Mouse (Mus musculus): Measurements from ENCODE around the gene Rnf216. TPM values are rescaled to one million over a fixed set of nuclear protein-coding genes. Genes with fewer than 3 reads are reported as not detected.

Gene Rnf216
- polyA plus RNA-seq, 1 experiment from 2014 or later, result 40.6 TPM

DNA sequence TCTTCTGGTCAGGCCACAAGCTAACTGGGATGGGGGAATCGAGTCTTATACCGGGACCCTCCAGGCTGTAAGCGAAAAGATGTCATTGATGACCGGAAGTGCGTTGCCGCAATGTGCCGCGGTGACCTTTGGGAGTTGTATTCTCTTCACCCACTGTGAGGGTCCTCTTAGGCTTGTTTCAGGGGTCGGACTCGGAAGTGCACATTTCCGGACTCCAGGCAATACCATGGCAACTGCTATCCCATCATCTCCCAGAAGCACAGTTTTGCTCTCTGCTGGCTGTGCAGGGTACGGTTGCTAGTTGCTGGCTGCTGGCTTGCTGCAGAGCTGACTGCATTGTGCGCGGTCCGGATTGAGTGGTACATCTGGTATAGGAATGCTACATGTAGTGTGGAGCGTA, 16.3 kb upstream of the Rnf216 start:
- Histone ChIP-seq H3K4me1 (no peaks in the 10 kb centered on the region), H3K27ac (no peak overlapping the region), H3K27me3 (ENCODE audit: insufficient read depth, poor library complexity, severe bottlenecking) (no peaks in the 10 kb centered on the region), H3K9me3 (peaks cover 4% of the 10 kb centered on the region; the same call in 1 of the 2 replicates), H3K36me3 (no peaks in the 10 kb centered on the region), H3K4me3 (no peak overlapping the region)
- WGBS, result 88% methylated on average over 16 of the region's 16 CpGs
- no peak for DNase-seq (ENCODE audit: low spot score)

DNA sequence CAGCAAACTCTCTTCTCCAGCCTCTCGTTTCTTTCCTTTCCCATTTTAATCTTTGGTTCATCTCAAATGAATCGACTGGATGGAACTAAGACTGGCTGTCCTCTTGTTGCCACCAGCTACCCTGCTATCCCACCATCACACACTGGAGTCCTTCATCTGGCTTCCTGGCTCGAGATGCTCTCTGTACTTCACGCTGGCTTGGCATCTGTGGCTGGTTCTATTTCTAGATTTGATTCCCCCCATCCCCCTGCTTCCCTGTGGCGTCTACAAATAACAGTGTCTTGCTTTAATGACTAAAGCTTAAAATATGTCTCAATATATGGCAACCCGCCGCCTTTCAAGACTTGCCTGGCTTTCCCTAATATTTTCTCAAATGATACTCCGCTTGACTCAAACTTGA, 15.0 kb upstream of the Rnf216 start:
- 76% methylated on average over 8 of the region's 8 CpGs for WGBS
- Histone ChIP-seq H3K27ac (no peak overlapping the region), H3K36me3 (no peaks in the 10 kb centered on the region), H3K9me3 (peaks cover 4% of the 10 kb centered on the region; the same call in 1 of the 2 replicates), H3K27me3 (ENCODE audit: insufficient read depth, poor library complexity, severe bottlenecking) (no peaks in the 10 kb centered on the region), H3K4me3 (no peak overlapping the region), H3K4me1 (no peaks in the 10 kb centered on the region)
- no peak for DNase-seq (ENCODE audit: low spot score)

DNA sequence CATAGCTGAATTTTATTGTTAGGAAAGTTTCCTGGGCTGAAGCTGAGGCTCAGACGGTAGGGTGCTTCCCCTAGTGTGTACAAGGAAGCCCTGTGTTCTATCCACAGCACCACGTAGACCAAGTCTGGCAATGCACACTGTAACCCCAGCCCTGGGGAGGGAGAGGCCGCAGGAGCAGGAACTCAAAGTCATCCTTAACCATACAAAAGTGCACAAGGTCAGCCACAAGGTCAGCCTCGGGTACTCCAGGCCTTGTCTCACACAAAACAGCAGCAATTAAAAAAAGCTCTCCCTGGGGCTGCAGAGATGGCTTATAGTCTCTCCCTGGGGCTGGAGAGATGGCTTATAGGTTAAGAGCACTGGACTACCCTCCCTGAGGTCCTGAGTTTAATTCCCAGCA, 14.1 kb upstream of the Rnf216 start:
- H3K9me3 ChIP-seq, result peaks cover 4% of the 10 kb centered on the region; the same call in 1 of the 2 replicates
- no peaks in the 10 kb centered on the region for H3K27me3 ChIP-seq (ENCODE audit: insufficient read depth, poor library complexity, severe bottlenecking)
- no peaks in the 10 kb centered on the region for H3K36me3 ChIP-seq
- no peak for DNase-seq (ENCODE audit: low spot score)
- 66% methylated on average over 4 of the region's 4 CpGs for WGBS
- no peak overlapping the region for H3K4me3 ChIP-seq
- no peaks in the 10 kb centered on the region for H3K4me1 ChIP-seq
- no peak overlapping the region for H3K27ac ChIP-seq

DNA sequence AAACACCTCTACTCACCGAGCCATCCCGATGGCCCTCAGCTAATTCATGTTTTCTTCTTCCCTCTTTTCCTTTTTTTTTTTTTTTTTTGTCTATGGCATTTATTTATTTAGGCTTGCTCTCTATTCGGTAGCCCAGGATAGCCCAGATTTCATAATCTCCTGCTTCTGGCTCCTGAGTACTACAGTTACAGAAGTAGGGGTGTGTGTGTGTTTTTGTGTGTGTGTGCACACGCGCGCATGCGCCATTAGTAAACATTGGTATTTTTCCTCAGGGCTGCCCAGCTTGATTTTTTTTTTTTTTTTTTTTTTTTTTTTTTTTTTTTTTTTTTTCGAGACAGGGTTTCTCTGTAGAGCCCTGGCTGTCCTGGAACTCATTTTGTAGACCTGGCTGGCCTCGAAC, 13.3 kb upstream of the Rnf216 start:
- no peak for DNase-seq (ENCODE audit: low spot score)

DNA sequence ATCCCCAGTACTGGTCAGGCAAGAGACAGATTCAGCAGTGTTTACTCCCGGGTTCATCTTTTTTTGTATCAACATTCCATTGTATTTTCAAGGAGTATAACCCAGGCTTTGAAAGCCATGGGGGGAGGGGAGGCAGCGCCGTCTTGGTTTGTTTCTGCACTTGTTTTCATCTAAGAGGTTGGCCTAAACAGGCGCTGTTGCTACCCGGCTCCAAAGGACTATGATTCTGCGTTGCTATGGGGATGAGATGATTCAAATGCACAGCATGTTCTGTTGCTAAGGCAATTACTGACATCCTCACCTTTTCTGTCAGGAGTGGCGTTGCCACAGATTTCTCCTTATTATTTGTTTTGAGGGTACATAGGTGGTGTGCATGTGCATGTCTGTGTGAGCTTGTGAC, 12.8 kb upstream of the Rnf216 start:
- no peak for DNase-seq (ENCODE audit: low spot score)
- WGBS, result 72% methylated on average over 7 of the region's 7 CpGs

More for the DNA sequence above, 13.3 kb upstream of the Rnf216 start:
- peaks cover 4% of the 10 kb centered on the region; the same call in 1 of the 2 replicates for H3K9me3 ChIP-seq
- H3K27ac ChIP-seq, result no peak overlapping the region
- no peaks in the 10 kb centered on the region for H3K4me1 ChIP-seq
- 92% methylated on average over 9 of the region's 9 CpGs for WGBS
- H3K4me3 ChIP-seq, result no peak overlapping the region
- no peaks in the 10 kb centered on the region for H3K27me3 ChIP-seq (ENCODE audit: insufficient read depth, poor library complexity, severe bottlenecking)
- H3K36me3 ChIP-seq, result no peaks in the 10 kb centered on the region

DNA sequence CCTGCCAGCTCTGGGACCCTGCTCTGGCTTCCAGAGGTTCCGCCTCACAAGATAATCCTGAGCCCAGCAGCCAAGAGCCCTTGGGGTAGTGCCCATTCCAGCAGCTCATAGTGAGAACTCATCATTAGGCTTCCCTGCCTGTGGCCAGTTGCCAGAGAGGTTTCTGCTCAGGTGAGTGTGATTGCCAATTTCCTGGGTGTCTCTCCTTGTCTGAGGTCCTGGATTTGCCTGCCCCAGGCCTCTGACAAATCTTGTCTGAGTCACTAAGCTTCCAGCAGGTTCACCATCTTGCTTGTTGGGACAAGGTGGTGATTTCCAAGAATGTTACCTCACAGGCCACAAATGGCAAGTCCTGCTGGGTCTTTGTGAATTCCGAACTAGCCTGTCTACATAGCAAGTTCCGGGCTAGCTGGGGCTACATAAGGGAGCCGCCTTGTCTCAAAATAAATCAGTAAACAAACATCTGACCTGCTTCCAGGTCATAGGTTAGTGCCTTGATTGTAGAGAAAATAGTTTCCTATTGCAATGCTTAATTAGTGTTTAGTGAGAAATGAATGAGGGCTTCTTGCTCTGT, 12.1 kb upstream of the Rnf216 start:
- no peak overlapping the region for H3K27ac ChIP-seq
- H3K4me3 ChIP-seq, result no peak overlapping the region
- no peaks in the 10 kb centered on the region for H3K4me1 ChIP-seq
- H3K27me3 ChIP-seq (ENCODE audit: insufficient read depth, poor library complexity, severe bottlenecking), result no peaks in the 10 kb centered on the region
- no peaks in the 10 kb centered on the region for H3K36me3 ChIP-seq
- WGBS, result 73% methylated on average over 4 of the region's 4 CpGs
- DNase-seq (ENCODE audit: low spot score), result no peak
- peaks cover 4% of the 10 kb centered on the region; the same call in 1 of the 2 replicates for H3K9me3 ChIP-seq

More for the DNA sequence above, 12.8 kb upstream of the Rnf216 start:
- Histone ChIP-seq H3K9me3 (peaks cover 4% of the 10 kb centered on the region; the same call in 1 of the 2 replicates), H3K36me3 (no peaks in the 10 kb centered on the region), H3K4me3 (no peak overlapping the region), H3K4me1 (no peaks in the 10 kb centered on the region), H3K27ac (no peak overlapping the region), H3K27me3 (ENCODE audit: insufficient read depth, poor library complexity, severe bottlenecking) (no peaks in the 10 kb centered on the region)

DNA sequence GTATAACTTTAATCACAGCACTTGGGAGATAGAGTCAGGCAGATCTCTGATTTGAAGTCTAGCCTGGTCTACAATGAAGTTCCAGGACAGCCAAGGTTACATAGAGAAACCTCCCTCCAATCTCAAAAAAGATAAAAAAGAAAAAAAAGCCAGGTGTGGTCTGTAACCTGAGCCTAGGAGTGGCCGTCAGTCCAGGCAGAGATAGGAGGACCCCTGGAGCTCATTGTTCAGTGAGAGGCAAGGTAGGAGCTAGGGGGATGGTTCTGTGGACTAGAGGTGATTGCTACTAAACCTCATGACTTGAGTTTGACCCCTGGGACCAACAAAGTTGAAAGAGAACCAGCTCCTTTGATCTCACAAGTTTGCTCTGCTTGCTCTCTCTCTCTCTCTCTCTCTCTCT, 9.9 kb upstream of the Rnf216 start:
- DNase-seq (ENCODE audit: low spot score), result no peak
- Histone ChIP-seq H3K4me3 (no peak overlapping the region), H3K9me3 (no peaks in the 10 kb centered on the region), H3K27ac (no peak overlapping the region), H3K4me1 (no peaks in the 10 kb centered on the region), H3K27me3 (ENCODE audit: insufficient read depth, poor library complexity, severe bottlenecking) (no peaks in the 10 kb centered on the region), H3K36me3 (no peaks in the 10 kb centered on the region)
- WGBS, result 25% methylated on average over 1 of the region's 1 CpGs

DNA sequence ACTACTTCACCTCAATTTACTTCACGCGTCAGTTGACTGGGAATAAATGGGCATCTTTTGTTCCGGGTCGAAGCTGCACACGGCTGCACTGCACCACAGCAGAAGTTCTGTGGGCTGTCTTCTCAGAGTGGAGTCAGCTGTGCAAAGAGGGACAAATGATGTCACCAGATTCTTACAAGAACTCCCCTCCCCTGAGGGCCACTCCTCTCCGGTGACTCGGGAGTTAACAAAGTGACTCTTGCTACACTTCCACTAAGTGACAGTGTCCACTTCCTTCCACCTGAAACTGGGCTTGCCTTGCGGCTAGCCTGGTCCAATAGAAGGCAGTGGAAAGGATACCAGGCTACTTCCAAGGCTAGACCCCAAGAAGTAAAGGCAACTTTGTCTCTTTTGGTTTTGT, 9.3 kb upstream of the Rnf216 start:
- WGBS, result 85% methylated on average over 8 of the region's 8 CpGs
- Histone ChIP-seq H3K36me3 (no peaks in the 10 kb centered on the region), H3K27me3 (ENCODE audit: insufficient read depth, poor library complexity, severe bottlenecking) (no peaks in the 10 kb centered on the region), H3K4me1 (no peaks in the 10 kb centered on the region), H3K4me3 (no peak overlapping the region), H3K27ac (no peak overlapping the region), H3K9me3 (no peaks in the 10 kb centered on the region)
- no peak for DNase-seq (ENCODE audit: low spot score)

DNA sequence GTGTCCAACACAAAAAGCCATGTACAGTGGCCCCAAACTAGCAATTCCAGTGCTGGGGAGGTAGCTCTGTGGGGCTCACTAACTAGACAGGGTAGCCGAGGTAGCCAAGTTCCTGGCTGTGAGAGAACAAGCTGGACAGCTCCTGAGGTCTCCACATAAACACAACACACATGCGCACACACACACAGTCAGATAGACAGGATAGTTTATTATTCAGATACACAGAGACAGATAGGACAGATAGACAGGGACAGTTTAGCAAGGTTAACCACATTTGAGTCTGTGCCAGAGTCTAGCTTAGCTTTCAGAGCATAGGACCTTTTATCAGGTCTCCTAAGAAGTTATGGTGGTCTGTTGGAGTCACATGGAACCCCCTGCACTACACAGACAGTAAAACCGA, 6.0 kb downstream of the Rnf216 start:
- Histone ChIP-seq H3K4me1 (peaks cover 27% of the 10 kb centered on the region), H3K4me3 (no peak overlapping the region), H3K36me3 (0 out of 2 replicates have a peak, but pooled peaks cover 8% of the 10 kb centered on the region), H3K27me3 (ENCODE audit: insufficient read depth, poor library complexity, severe bottlenecking) (no peaks in the 10 kb centered on the region), H3K27ac (no peak overlapping the region), H3K9me3 (no peaks in the 10 kb centered on the region)
- WGBS, result 93% methylated on average over 3 of the region's 3 CpGs
- no peak for DNase-seq (ENCODE audit: low spot score)

DNA sequence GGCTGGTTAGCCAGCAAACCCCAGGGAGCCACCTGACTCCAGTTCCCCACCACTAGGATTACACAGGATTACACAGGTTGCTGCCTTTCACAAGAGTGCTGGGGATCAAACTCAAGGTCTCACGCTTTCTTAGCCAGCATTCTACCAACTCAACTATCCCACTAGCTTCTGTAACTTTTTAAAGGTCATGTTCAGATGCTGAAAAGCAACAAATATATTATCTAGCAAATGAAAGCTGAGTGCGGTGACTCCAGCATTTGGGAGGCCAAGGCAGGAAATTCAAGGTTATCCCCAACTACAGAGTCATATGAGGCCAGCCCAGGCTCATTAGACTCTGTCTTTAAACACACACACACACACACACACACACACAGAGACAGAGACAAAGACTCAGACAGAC, 9.6 kb downstream of the Rnf216 start:
- H3K36me3 ChIP-seq, result no peaks in the 10 kb centered on the region
- 96% methylated on average over 2 of the region's 2 CpGs for WGBS
- no peak overlapping the region for H3K27ac ChIP-seq
- no peaks in the 10 kb centered on the region for H3K9me3 ChIP-seq
- no peaks in the 10 kb centered on the region for H3K27me3 ChIP-seq (ENCODE audit: insufficient read depth, poor library complexity, severe bottlenecking)
- H3K4me1 ChIP-seq, result peaks cover 21% of the 10 kb centered on the region; the same call in 1 of the 2 replicates
- no peak for DNase-seq (ENCODE audit: low spot score)
- H3K4me3 ChIP-seq, result no peak overlapping the region

DNA sequence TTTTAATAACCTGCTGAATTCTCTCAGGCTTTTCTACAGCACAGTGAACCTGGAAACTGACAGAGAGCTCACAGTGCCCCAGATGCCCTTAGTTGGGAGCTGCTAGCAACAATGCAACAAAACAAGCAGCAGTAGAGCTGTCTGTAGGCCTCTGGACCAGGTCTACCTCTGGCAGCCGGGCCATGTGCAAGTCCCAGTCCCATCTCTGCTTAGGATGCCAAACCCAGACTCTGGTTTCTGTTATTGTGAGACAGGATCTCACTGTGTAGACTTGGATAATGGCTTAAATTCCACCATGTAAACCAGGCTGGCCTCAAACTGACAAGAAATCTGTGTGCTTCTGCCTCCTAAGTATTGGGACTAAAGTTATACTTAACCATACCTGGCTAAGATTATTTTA, 11.2 kb downstream of the Rnf216 start:
- Histone ChIP-seq H3K27me3 (ENCODE audit: insufficient read depth, poor library complexity, severe bottlenecking) (no peaks in the 10 kb centered on the region), H3K36me3 (peaks cover 7% of the 10 kb centered on the region; the same call in 1 of the 2 replicates), H3K27ac (no peak overlapping the region), H3K4me3 (no peak overlapping the region), H3K4me1 (peaks cover 12% of the 10 kb centered on the region; the same call in 1 of the 2 replicates), H3K9me3 (no peaks in the 10 kb centered on the region)
- WGBS, result 74% methylated on average over 1 of the region's 1 CpGs
- no peak for DNase-seq (ENCODE audit: low spot score)

DNA sequence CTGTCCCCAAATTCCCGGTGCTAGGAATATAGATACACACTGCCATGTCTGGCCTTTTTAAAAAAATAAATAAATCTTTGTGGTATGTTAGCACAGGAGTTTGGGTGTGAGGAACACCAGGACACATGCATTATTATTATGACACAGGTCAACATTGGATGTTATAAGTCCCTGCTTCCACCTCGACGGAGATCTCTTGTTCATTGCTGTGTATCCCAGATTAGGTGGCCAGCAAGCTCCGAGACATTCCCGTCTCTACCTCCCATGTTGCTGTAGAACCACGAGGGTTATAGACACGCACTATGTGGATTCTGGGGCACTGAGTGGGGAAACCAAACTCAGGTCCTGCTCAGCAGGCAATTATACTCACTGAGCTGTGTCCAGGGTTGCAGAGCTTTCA, 17.5 kb downstream of the Rnf216 start:
- Histone ChIP-seq H3K9me3 (no peaks in the 10 kb centered on the region), H3K36me3 (peaks cover 48% of the 10 kb centered on the region)
- 90% methylated on average over 7 of the region's 7 CpGs for WGBS

DNA sequence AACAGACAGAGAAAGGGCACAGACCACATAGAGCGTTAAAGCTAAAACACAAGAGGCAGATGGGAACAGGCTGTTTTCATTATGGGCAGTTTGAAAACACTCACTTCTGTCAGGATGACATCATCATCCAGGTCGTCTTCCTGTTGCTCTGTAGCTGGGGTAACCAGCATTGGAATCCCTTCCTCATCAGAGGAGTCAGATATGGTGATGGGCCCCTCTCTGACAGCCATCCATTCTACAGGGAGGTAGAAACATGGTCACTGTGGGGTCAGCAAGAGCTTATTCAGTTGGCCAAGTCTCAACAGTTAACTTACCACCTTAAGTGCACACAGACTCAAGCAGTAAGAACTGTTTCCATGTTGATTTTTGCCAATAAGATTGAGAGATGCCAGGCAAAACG, 19.9 kb downstream of the Rnf216 start:
- H3K4me3 ChIP-seq, result no peak overlapping the region
- no peaks in the 10 kb centered on the region for H3K4me1 ChIP-seq
- no peaks in the 10 kb centered on the region for H3K27me3 ChIP-seq (ENCODE audit: insufficient read depth, poor library complexity, severe bottlenecking)
- no peaks in the 10 kb centered on the region for H3K9me3 ChIP-seq
- H3K36me3 ChIP-seq, result peaks cover 69% of the 10 kb centered on the region
- DNase-seq (ENCODE audit: low spot score), result peak; percentile 62
- no peak overlapping the region for H3K27ac ChIP-seq
- WGBS, result 65% methylated on average over 3 of the region's 3 CpGs

More for the DNA sequence above, 17.5 kb downstream of the Rnf216 start:
- Histone ChIP-seq H3K27me3 (ENCODE audit: insufficient read depth, poor library complexity, severe bottlenecking) (no peaks in the 10 kb centered on the region), H3K4me1 (no peaks in the 10 kb centered on the region), H3K27ac (no peak overlapping the region), H3K4me3 (no peak overlapping the region)
- DNase-seq (ENCODE audit: low spot score), result peak; percentile 72

DNA sequence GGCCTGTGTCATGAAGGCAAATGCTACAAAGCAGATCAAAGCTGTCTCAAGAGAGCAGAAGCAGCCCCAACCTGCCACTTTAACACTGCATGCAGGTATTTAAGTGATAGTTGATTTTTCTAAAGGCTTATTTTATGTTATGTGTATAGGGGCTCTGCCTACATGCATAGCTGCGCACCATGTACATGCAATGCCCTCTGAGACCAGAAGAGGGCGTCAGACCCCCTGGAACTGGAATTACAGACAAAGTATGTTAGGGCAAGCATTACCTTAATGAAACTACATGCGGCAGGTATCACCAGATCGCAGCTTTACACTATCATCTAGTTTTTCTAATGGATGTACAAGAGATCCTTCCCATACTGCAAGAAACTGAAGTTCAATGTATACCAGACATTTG, 27.9 kb downstream of the Rnf216 start:
- no peak overlapping the region for H3K4me3 ChIP-seq
- H3K27me3 ChIP-seq (ENCODE audit: insufficient read depth, poor library complexity, severe bottlenecking), result no peaks in the 10 kb centered on the region
- no peak for DNase-seq (ENCODE audit: low spot score)
- peaks cover 86% of the 10 kb centered on the region for H3K36me3 ChIP-seq
- H3K27ac ChIP-seq, result no peak overlapping the region
- H3K4me1 ChIP-seq, result no peaks in the 10 kb centered on the region
- WGBS, result 68% methylated on average over 4 of the region's 4 CpGs
- H3K9me3 ChIP-seq, result no peaks in the 10 kb centered on the region
